Mouse (Mus musculus): Measurements from ENCODE around the gene Creb3l2. TPM values are rescaled to one million over a fixed set of nuclear protein-coding genes. Genes with fewer than 3 reads are reported as not detected.

The Creb3l2 gene
- polyA plus RNA-seq, 1 experiment: 8.2 TPM

DNA sequence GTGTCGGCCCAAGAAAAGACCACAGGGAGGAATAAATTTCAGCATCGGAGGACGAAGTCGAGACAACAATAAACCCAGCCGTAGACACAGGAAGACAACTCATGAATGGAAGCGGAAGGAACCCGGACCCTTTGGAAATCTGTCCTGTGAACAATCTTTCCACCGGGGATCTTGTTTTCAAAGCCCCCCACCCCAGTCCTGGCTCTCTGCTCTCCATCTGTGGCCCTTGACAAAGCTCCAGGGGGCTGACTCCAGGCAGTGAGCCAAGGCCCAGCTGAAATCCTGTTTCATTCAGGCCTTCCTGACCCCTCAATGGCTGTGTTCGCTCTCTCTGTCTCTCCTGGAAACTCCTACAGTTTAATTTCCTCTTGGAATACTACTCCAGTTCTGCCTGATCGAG lies 66.5 kb downstream of the Creb3l2 start:
- H3K4me1 ChIP-seq (ENCODE audit: control insufficient read depth, insufficient read depth, low read length): no peaks in the 10 kb centered on the region
- 79% methylated on average over 10 of the region's 10 CpGs for WGBS
- H3K27ac ChIP-seq (ENCODE audit: control insufficient read depth, insufficient read depth, low read depth, low read length, poor library complexity): no peak overlapping the region
- H3K4me3 ChIP-seq (replicated peaks; ENCODE audit: control insufficient read depth, low read depth, low read length): no peak overlapping the region
- TF ChIP-seq CTCF (IDR thresholded peaks at IDR 0.05; ENCODE audit: control insufficient read depth, insufficient read depth, low read length) (no peak), POLR2A (IDR thresholded peaks at IDR 0.05; ENCODE audit: borderline replicate concordance, control insufficient read depth, low read depth, low read length) (no peak)

DNA sequence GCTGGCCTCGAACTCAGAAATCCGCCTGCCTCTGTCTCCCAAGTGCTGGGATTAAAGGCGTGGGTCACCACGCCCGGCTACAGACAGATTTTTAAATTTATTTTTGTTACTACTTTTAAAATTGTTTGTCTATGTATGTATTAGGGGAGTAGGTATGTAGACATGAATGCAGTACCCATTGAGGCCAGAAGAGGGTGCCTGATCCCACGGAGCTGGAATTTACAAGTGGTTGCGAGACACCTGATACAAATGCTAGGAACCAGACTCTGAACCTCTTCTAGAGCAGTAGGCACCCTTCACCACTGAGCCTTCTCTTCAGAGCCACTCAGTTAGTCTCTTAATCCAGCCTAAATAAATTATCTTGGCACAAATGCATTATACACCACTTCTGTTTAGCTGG lies 70.6 kb downstream of the Creb3l2 start:
- no peaks in the 10 kb centered on the region for H3K4me1 ChIP-seq (ENCODE audit: control insufficient read depth, insufficient read depth, low read length)
- H3K27ac ChIP-seq (ENCODE audit: control insufficient read depth, insufficient read depth, low read depth, low read length, poor library complexity): no peak overlapping the region
- no peak overlapping the region for H3K4me3 ChIP-seq (replicated peaks; ENCODE audit: control insufficient read depth, low read depth, low read length)
- TF ChIP-seq CTCF (IDR thresholded peaks at IDR 0.05; ENCODE audit: control insufficient read depth, insufficient read depth, low read length) (peak; percentile 62), POLR2A (IDR thresholded peaks at IDR 0.05; ENCODE audit: borderline replicate concordance, control insufficient read depth, low read depth, low read length) (no peak)
- 73% methylated on average over 7 of the region's 7 CpGs for WGBS

DNA sequence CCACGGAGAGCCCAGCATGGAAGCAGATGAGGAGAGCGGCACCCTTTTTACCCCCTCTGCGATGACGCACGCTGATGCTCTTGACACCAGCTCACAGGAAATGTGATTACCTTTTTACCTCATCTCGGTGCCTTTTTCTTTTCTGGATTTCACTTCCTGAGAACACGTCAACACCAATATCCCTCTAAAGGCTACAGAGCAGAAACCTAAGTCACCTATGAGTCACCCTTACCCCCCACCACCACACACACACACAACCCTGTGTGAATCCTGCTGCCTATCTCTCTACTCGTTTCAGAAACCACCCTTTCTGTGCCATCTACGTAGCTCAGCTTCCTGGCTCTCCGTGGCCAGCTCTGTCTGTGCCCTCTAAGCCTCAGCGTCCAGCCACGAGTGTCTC lies 71.4 kb downstream of the Creb3l2 start:
- no peak for TF ChIP-seq POLR2A (IDR thresholded peaks at IDR 0.05; ENCODE audit: borderline replicate concordance, control insufficient read depth, low read depth, low read length)
- 81% methylated on average over 12 of the region's 12 CpGs for WGBS
- Histone ChIP-seq H3K4me1 (ENCODE audit: control insufficient read depth, insufficient read depth, low read length) (no peaks in the 10 kb centered on the region), H3K27ac (ENCODE audit: control insufficient read depth, insufficient read depth, low read depth, low read length, poor library complexity) (no peak overlapping the region), H3K4me3 (replicated peaks; ENCODE audit: control insufficient read depth, low read depth, low read length) (no peak overlapping the region)

GRCm38 (mm10) chr6:37369750-37370149 lies 72.2 kb downstream of the Creb3l2 start:
- Histone ChIP-seq H3K4me3 (replicated peaks; ENCODE audit: control insufficient read depth, low read depth, low read length) (no peak overlapping the region), H3K27ac (ENCODE audit: control insufficient read depth, insufficient read depth, low read depth, low read length, poor library complexity) (no peak overlapping the region), H3K4me1 (ENCODE audit: control insufficient read depth, insufficient read depth, low read length) (no peaks in the 10 kb centered on the region)
- TF ChIP-seq CTCF (IDR thresholded peaks at IDR 0.05; ENCODE audit: control insufficient read depth, insufficient read depth, low read length) (no peak), POLR2A (IDR thresholded peaks at IDR 0.05; ENCODE audit: borderline replicate concordance, control insufficient read depth, low read depth, low read length) (no peak)
- WGBS: 79% methylated on average over 6 of the region's 6 CpGs

DNA sequence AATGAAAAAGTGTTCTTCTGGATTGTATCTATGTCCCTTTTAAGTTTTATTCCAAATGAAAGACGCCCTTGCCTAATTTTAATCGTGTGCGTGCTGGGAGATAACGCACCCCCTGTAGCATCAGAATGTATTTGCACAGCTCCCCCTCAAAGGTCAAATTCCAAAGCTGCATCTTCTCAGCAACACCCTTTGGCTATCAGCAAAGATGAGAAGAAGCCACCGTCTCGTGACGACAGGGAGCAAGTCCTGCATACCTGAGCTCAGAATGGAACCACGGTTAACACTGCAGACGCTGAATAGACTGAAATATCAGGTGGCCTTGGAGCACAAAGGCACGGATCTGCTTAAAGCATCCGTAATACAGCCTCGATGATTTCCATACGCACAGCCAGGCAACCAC lies 73.7 kb downstream of the Creb3l2 start:
- H3K27ac ChIP-seq (ENCODE audit: control insufficient read depth, insufficient read depth, low read depth, low read length, poor library complexity): no peak overlapping the region
- TF ChIP-seq POLR2A (IDR thresholded peaks at IDR 0.05; ENCODE audit: borderline replicate concordance, control insufficient read depth, low read depth, low read length) (no peak), CTCF (IDR thresholded peaks at IDR 0.05; ENCODE audit: control insufficient read depth, insufficient read depth, low read length) (no peak)
- 85% methylated on average over 13 of the region's 13 CpGs for WGBS
- H3K4me1 ChIP-seq (ENCODE audit: control insufficient read depth, insufficient read depth, low read length): no peaks in the 10 kb centered on the region
- H3K4me3 ChIP-seq (replicated peaks; ENCODE audit: control insufficient read depth, low read depth, low read length): no peak overlapping the region

DNA sequence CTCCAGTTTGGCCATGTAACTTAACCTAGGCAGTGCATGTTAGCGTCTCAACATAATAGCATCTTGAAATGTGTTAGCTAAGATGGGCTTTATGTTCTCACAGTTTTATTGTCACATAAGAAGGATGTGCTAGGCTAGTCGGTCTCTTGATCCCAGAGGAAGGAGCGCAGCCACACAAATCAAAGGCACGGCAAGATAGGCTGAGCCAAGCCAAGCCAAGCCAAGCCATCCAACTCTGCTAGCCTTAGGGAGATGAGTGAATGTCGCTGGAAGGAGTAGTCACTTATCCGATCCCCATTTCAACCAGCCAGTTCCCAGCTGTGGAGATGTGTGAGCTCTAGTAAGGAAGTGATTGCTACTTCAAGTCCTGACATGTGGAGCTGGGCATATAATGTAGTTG lies 75.0 kb downstream of the Creb3l2 start:
- Histone ChIP-seq H3K27ac (ENCODE audit: control insufficient read depth, insufficient read depth, low read depth, low read length, poor library complexity) (no peak overlapping the region), H3K4me3 (replicated peaks; ENCODE audit: control insufficient read depth, low read depth, low read length) (no peak overlapping the region), H3K4me1 (ENCODE audit: control insufficient read depth, insufficient read depth, low read length) (no peaks in the 10 kb centered on the region)
- TF ChIP-seq CTCF (IDR thresholded peaks at IDR 0.05; ENCODE audit: control insufficient read depth, insufficient read depth, low read length): no peak
- 90% methylated on average over 6 of the region's 6 CpGs for WGBS

DNA sequence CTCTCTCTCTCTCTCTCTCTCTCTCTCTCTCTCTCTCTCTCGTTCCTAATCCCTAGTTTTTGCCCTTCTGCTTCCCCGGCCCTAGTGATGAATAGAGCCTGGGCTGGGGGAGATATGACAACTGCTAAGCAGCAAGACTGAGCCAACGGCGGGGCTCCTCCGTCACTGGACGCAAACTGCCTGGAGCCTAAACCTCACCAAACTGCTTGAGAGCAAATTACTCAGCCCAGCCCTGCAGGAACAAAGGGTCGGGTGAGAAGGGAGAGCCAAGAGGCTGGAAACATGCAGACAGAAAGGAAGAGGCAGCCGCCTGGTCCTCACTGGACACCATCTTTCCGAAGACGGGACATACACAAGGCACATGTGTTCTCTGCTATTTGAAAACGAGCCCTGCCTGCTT lies 76.8 kb downstream of the Creb3l2 start:
- H3K4me1 ChIP-seq (ENCODE audit: control insufficient read depth, insufficient read depth, low read length): no peaks in the 10 kb centered on the region
- no peak overlapping the region for H3K4me3 ChIP-seq (replicated peaks; ENCODE audit: control insufficient read depth, low read depth, low read length)
- WGBS: 85% methylated on average over 11 of the region's 11 CpGs
- no peak overlapping the region for H3K27ac ChIP-seq (ENCODE audit: control insufficient read depth, insufficient read depth, low read depth, low read length, poor library complexity)
- TF ChIP-seq CTCF (IDR thresholded peaks at IDR 0.05; ENCODE audit: control insufficient read depth, insufficient read depth, low read length): no peak
- TF ChIP-seq POLR2A (IDR thresholded peaks at IDR 0.05; ENCODE audit: borderline replicate concordance, control insufficient read depth, low read depth, low read length): no peak

DNA sequence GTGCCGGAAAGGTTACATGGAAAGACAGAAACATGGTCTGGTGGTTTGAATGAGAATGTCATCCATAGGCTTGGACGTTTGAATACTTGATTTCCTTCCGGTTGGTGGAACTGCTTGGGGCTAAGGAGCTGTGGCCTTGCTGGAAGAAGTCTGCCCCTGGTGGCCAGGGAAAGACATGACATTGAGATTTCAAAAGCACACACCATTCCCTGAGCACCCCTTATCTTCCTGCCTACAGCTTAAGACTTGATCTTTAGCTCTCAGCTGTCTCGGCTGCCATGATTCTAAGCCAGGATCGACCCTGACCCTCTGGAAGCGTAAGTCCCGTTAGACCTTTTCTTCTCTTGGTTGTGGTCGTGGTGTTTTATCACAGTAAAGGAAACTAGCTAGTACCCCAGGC lies 77.6 kb downstream of the Creb3l2 start:
- H3K4me3 ChIP-seq (replicated peaks; ENCODE audit: control insufficient read depth, low read depth, low read length): no peak overlapping the region
- 89% methylated on average over 8 of the region's 8 CpGs for WGBS
- no peak overlapping the region for H3K27ac ChIP-seq (ENCODE audit: control insufficient read depth, insufficient read depth, low read depth, low read length, poor library complexity)
- TF ChIP-seq POLR2A (IDR thresholded peaks at IDR 0.05; ENCODE audit: borderline replicate concordance, control insufficient read depth, low read depth, low read length) (no peak), CTCF (IDR thresholded peaks at IDR 0.05; ENCODE audit: control insufficient read depth, insufficient read depth, low read length) (peak; percentile 29; the same call in 1 of the 2 replicates)
- H3K4me1 ChIP-seq (ENCODE audit: control insufficient read depth, insufficient read depth, low read length): no peaks in the 10 kb centered on the region

DNA sequence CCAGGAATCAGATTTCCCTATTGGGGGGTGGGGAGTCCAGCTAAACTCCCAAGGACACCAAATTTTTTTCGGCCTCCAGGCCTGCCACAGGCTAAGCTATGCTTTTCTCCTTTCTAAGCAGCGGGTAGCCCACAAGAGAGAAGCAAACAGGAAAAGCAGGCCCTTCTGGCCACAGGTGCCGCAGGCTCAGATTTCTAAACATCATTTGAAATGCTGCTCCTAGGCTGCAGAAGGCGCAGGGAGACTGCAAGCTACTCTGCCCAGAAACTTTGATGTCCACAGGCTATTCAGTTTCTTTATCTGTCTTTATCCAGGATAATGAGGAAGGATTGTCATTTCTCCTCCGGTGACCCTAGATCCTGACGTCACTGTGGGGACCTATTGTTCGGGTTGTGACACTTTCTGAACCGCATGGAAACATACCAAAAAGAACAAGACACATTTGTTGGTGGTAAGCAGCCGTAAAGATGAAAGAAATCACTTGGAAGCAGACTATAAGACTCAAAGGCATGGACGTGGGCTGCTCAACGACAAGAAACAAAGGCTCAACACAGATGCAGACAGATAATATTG lies 81.0 kb downstream of the Creb3l2 start:
- no peak overlapping the region for H3K4me3 ChIP-seq (replicated peaks; ENCODE audit: control insufficient read depth, low read depth, low read length)
- TF ChIP-seq POLR2A (IDR thresholded peaks at IDR 0.05; ENCODE audit: borderline replicate concordance, control insufficient read depth, low read depth, low read length): no peak
- TF ChIP-seq CTCF (IDR thresholded peaks at IDR 0.05; ENCODE audit: control insufficient read depth, insufficient read depth, low read length): no peak
- no peaks in the 10 kb centered on the region for H3K4me1 ChIP-seq (ENCODE audit: control insufficient read depth, insufficient read depth, low read length)
- no peak overlapping the region for H3K27ac ChIP-seq (ENCODE audit: control insufficient read depth, insufficient read depth, low read depth, low read length, poor library complexity)
- 80% methylated on average over 11 of the region's 11 CpGs for WGBS

Measured in bone marrow, adult 2 months (tissue).